Mouse (Mus musculus) skeletal muscle tissue, adult 2 months (tissue): ENCODE results near the gene 1700017N19Rik.
"Not testable (repeated sequence)": the region's sequence is repeated elsewhere in the genome, so short reads cannot be mapped to it uniquely, and the experiment has no call there.

Experiments used
- DNase-seq: peaks from one replicate; pipeline ENCODE4 v3.0.0-alpha.2; 2012; ENCODE audit warnings: low read depth, low spot score

The 1700017N19Rik gene

DNA sequence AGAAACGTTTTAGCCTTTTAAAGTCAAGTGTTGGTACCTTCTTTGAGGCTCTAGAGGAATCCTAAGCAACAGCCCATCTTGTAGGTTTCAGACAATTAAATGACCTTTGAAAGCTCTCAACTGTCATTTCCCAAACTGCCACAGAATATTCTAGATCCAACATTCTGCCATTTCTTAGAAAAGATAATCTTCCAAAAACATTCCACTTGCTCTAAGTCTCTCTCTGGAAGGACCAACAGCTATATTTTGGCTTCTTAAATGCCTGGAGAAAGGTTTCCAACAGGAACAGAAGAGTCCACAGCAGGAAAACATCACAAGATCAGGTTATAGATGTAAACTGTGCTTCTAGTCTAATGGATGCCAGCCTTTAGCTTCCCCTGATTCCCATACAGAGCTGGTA, at the start of gene 1700017N19Rik, which contains the start of gene 4930430F08Rik:
Gene 1700017N19Rik, plus strand, starts transcription at position 162 of the 400 bp plus-strand sequence.
Gene 4930430F08Rik, minus strand, starts transcription at position 101 of the 400 bp plus-strand sequence.
- no peak for DNase-seq

DNA sequence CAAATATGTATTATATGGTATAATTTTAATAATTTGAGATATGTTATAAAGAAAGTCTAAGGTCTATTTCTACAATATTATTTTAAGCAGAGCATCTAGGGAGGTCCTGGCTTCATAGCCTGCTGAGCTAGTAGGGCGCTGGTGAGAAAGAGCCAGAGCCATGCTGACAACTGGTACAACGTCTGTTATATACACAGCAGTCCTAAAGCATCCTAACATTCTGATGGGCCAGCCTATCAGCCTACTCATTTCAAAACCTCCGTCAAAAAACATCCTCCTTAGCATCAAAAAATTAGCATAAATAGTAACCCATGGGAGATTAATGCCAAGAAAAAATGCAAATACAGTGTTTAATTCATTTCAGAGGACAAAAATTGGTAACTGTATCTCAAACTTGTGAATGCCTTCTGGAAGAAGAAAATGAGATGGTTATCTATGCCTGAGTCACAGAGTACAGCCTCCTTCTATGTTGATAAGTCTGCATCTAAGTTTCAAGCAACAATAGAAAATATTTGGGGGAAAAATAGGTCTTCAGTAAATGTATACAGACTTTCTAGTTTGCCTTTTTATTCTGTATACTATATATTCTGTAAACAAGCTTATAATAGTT, 33.6 kb upstream of the 1700017N19Rik start:
- no peak for DNase-seq

DNA sequence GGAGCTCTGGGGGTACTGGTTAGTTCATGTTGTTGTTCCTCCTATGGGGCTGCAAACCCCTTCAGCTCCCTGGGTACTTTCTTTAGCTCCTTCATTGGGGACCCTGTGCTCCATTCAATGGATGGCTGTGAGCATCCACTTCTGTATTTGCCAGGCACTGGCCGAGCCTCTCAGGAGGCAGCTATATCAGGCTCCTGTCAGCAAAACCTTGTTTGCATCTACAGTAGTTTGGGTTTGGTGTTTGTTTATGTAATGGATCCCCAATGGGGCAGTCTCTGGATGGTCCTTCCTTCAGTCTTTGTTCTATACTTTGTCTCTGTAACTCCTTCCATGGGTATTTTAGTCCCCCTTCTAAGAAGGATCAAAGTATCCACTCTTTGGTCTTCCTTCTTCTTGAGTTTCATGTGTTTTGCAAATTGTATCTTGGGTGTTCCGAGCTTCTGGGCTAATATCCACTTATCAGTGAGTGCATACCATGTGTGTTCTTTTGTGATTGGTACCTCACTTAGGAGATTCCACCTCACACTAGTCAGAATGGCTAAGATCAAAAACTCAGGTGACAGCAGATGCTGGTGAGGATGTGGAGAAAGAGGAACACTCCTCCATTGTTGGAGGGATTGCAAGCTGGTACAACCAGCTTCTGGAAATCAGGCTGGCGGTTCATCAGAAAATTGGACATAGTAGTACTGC, 29.9 kb upstream of the 1700017N19Rik start:
- DNase-seq, result not testable (repeated sequence)

DNA sequence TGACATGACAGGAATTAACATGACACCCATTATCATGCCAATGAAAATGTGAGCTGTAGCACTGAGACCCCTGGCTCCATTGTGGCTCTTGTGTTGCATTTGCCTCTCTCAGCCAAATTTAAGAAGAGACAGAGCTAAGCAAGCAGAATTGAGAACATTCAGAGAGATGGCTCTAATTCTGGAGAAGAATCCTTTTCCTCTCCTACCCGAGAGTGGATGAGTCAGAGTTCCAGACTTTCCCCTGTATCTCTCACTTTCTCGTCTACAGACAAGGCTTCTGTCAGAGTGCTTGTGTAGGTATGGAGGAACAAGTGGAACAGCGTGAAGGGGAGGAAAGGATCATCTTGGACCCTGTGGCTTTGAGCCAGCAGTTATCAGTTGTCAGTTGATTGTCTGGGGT, 26.2 kb upstream of the 1700017N19Rik start:
- DNase-seq, result no peak

DNA sequence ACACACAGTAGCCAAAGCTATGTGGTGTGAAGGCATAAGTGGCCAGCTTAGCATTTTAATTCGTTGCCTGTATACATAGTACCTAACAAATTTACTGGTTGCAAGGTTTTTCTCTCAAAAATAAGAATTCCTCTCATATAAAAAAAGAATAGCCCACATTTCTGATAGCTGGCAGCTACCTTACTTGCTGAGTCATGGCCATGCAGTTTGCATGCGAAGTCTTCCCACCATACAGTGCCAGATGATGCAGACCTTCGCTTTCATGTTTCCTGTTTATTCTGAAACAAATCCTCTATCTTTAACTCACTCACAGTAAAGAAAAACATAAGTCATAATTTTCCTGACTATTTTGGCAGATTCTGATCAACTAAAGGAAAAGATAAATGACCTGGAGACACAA, 18.6 kb upstream of the 1700017N19Rik start:
- DNase-seq, result no peak

DNA sequence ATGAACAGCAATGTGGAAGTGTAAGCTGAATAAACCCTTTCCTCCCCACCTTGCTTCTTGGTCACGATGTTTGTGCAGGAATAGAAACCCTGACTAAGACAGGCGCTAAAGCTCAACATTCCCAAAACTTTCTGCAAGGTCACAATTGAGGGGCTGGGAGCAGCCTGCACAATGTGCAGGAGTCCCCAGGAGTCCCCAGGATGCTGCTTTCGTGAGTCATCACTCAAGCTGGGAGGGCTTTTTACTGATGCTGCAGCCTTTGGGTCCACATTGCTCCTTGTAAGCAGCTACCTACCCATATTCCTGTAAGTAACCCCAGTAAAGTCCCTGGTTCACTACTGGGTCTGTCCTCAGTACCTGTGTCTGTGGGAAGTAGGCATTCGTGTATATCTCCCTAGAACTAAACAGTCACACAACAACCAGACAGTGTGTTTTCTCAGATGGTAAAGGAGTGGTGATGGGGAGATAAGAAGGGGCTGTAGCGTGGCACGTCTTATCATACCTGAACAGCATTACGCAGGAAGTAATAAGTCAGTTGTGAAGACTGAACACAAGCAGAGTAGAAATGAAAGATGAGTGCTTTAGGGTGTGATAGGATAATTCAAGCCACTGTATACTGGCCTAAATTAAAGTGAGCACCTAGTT, 15.7 kb upstream of the 1700017N19Rik start:
- DNase-seq, result no peak

DNA sequence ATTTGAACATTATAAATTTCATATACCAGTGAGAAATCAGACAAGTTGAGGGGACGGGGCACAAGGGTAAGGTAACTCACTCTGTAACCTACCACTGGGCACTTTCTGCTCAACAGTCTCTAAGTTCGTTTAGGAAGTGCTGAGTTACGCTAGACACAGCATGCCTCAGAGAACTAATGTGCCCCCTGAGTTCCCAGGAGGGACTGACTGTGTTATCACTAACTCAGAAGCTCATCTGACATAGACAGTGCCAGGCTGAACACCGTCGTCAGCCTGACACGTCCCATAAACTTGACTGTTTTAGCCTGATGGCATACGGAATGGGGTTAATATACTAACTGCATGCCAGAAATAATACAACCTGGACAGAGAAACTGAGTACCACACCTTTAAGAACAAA, 15.0 kb upstream of the 1700017N19Rik start:
- DNase-seq, result no peak

DNA sequence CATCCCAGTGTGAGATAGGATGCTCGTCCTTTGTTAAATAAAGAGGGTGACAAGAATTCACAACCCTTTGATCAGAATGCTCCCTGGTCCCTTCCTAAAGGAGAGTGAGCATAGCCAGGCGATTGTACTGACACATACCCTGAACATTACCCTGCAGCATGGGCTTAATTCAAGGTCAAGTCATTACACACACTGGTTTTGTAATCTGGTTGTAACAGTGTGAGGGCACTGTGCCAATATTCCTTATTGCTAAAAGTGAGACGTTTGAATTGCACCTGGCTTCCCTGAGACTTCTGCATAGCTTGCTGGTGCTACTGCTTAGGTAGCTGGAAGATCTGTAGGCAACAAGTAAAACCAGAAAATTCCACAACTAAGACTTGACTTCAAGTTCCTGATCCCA, 6.1 kb upstream of the 1700017N19Rik start:
- no peak for DNase-seq

DNA sequence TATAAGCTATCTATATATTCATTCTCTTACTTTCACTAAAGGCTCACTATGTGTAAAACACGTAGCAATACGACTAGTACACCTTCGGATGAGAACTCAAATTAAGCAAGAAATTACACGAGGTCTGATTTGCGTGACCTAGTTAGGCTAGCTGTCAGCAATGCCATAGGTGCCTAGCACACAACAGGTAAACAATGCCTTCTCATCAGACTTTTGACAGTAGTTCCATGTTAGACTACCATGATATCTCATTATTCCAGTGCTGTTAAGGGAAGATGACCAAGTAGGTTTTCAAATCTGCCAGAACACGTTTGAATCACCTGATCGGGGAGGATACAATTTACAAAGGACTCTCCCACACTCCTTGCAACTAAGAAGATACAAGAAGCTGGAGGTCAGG, 1.8 kb upstream of the 1700017N19Rik start:
- no peak for DNase-seq

DNA sequence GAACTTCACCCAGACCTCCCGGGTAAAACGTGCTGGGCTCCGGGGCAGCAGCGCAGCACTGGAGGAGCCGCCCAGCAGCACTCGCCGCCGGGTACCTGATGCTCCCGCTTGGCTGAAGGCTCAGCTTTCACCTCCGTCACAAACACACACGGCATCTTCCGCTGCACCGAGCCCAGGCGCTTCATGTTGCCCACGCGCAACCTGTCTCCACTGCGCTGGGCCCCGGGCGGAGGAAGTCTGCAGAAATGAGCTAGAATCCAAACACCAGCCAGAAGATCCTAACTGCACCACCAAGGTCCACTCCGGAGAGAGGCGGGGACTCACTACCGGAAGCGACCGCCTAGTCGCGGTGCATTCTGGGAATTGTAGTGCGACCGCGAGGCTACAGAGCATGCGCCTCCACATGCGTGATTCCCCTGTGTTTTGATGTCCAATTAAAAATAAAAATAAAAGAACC, 1.3 kb upstream of the 1700017N19Rik start:
- peak; percentile 77 for DNase-seq

DNA sequence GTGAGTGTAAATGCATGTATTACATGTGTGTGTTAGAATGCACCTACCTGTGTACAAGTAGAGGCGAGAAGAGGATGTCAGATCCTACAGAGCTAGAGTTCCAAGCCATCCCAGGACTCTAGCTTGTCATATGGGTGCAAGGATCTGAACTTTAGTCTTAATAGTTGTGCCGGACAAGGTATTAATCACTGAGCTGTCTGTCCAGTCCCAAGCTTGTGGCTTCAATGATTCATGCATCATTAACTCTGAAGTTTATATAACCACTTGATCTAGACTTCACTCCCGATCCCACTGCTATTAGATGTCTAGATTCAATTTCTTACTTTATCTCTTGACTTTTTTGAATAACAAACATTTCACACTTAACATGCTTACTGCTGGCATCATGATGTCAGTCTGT, 8.1 kb downstream of the 1700017N19Rik start:
- DNase-seq, result no peak

DNA sequence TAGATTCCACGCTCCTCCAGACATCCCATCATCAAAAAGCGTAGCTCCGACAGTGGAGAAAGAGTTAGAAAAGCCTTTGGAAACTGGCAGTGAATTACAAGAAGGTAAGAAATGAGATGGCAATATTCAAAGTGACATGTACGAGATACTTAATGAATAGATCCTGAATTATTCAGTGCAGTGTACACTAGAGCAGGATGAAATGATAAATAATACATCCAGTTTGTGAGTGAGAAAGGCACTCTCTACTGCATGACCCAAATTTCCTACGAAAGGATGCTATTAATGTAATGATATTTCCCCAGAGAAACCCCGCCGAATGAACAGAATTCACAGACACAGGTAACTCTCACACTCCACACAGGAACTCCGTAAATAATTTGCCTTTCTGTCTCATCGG, 13.2 kb downstream of the 1700017N19Rik start:
- no peak for DNase-seq

DNA sequence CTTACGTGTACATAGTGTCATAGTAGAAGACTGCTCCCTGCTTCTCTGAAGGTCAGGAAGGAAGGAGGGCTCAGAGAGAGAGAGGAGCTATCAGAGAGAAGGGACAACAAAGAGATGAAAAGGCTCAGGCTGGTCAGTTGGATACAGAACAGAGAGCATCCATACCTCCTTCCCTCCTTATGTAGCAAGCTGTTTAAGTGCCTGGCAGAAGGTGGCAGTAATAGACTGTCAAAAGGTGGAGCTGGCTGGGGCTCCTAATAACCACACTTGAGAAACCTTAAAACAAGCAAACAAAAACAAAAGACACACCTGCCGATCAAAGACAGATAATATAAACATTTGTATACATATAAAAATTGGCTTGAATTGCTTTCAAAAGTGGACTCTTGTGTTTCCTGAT, 14.0 kb downstream of the 1700017N19Rik start:
- DNase-seq, result no peak

DNA sequence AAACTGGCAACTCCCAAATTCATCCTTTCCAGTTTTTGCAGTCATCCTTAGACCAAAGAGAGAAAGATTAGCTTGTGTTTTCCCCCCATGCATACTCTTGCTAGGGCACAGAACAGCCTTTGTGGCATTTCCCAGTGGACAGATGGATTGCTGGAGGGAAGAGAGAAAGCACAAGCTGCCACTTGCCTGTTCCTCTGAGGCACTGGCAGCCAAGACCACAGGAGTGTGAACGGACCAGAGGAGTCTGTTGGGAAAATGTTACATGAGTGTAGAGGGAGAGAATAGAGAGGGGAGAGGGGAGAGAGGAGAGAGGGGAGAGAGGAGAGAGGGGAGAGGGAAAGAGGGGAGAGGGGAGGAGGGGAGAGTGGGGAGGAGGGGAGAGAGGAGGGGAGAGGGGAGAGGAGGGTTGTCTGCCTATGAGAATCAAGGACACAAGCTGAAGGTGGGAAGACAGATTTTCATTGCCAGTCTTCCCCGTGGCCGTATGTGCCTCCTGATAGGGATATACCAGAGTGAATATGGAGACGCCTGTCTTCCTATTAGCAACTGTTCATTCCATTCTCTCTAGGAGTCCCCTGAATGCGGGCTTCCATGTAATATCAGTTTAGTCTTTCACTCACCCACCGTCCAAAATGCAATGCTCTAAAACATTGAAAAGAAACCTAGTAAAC, 27.1 kb downstream of the 1700017N19Rik start:
- DNase-seq, result no peak

DNA sequence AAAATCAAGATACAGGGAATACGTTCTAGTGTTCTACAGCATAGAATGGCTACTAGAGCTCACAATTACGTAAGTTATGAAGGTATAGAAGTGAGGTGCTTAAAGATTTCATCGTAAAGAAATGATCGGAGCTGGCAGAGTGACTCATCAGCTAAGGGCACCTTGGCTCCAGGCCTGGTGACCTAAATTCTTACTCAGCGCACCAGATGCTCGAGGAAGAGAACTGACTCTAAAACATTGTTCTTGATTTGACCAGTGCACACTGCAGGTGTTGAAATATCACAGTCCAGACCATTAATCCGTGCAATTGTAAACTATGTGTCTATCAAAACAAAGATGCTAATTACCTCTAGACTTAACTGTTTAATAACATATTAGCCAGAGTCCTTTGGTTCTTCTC, 29.2 kb downstream of the 1700017N19Rik start:
- no peak for DNase-seq

DNA sequence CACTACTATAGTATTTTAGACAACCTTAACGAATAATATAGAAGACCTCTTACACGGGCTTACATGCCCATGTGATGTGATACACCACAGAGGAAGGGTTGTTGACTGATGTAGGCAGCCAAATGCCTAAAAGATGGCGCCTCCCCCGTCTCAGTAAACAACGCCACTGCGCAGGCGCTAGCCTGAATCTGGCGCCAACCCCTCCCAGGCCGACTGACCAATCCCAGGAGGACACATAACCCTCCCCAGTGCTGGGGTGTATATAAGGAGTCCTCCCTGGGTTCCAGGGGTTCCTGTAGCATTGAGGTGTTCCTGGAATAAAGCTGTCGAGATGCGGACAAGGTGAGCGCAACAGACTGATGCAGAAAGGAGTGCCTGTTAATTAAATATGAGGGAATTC, 29.8 kb downstream of the 1700017N19Rik start:
- no peak for DNase-seq

DNA sequence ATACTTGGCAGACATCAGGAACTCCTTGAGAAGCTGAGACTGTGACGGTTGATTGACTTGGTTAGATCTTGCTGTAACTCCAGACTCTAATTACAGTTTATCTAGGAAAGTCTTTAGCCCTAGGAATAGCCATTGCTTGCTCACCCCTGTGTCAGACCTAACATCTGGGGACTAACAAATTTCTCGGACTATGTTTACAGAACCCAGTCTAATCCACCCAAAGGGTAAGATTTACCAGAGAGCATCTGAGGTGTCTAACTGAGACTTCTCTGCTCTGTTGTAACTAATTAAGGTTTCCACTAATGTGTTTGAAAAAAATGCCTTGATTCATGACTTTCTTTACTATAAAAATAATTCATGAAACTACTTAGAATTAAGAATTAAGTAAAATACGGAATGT, 32.2 kb downstream of the 1700017N19Rik start:
- no peak for DNase-seq

DNA sequence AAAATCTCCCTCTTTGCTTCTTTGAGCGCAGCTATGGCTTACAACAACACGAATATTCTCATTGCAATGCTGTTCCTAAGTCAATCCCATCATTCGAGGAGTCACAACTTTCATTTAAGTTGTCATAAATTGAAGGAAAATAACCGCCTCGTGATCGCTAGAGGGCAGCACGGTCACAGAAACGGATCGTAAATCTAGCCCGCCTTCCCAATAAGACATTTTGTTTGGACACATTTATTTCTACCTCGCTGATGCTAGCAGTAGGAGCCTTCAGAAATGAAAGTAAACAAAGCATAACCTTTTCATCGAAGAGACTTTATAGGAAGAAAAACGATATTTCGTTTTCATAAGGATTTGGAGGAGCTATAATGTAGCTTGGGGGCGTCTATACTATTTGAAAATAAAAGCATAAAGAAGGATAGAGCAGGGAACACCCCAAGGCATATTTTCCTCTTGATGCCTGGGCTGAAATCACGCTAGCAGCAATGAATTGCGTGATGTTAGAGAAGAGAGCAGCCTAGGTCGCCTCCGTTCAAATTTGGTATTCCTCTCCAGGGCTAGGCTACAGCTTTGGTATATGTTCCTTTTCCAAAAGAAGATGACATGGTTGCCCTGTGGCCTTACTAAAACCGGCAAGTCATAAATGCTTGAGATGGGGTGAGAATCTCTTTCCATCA, 39.6 kb downstream of the 1700017N19Rik start:
- peak; percentile 3 for DNase-seq

DNA sequence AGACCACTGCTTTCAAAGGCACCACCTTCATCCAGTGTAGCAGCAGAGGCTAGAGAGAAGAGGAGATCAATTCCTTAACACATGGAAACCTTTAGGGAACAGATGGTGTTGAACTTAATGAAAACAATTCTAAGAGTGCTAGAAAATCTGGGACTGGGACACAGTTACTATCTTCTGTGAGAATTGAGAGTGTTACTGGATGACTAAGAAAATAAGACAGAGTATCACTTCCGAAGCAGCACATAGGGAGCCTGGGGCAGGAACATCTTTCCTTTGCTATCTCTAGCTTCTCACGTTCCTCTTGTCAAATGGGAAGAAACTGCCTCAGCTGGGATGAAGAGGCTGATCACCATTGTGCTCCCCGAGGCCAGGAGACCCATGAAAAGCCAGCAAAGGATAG, 52.6 kb downstream of the 1700017N19Rik start:
- no peak for DNase-seq

DNA sequence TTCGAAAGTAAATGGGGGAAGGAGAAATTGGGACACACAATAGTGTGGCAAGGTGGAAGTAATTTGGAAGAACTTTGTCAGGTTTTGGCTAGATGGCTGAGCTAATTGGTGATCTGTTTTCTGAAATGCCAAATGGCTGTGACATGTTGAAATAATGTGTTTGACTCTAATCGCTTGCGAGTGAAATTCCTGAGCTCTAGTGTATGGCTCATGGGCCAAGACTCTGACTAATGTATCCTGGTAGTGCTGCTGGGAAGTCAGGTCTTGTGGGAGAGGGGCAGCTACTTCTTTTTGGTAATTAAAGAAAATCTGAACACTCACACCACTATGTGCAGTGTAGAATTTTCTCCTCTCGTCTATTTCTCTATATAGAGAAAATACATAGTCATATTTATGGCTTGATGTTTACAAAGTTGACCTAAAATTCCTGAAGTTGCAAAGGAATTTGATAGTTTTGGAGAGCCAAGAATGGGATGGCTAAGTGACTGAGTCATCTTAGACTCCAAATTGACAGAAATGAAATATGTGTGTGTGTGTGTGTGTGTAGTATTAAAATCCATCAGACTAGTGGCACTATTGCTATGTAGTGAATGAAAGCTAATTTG, 55.1 kb downstream of the 1700017N19Rik start:
- DNase-seq, result no peak

DNA sequence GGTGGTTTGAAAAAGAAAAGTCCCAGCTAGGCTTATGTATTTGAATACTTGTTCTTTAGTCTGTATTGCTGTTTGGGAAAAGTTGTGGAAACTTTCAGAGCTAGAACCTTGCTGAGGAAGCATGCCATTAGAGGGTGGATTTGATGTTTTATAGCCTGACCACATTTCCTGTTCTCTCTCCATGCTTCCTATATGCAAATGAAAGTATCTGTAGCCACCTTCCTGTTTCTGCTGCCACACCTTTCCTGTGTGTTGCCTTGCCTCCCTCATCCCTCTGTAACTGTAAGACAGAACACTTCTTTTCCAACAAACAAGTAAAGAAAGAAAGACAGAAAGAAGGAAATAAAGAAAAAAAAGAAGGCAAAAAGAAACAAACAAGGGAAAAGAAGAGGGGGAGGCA, 63.9 kb downstream of the 1700017N19Rik start:
- DNase-seq, result no peak
